Mouse (Mus musculus): ENCODE data around the gene Fundc2. TPM values are rescaled to one million over a fixed set of nuclear protein-coding genes. Genes with fewer than 3 reads are reported as not detected.

The Fundc2 gene
- 27.4 and 29.8 TPM in 2 replicates for polyA plus RNA-seq (2016; fragmentation: Nextera tagmentation; extraction: Ambion mirVana)

GRCm38 (mm10) chrX:75382195-75382771, at the start of gene Fundc2, which contains the start of gene F8:
TSS of gene Fundc2 (plus strand) at chrX:75382399.
TSS of gene F8 (minus strand) at chrX:75382615.
- no peaks in the 10 kb centered on the region for H3K36me3 ChIP-seq
- DNase-seq (ENCODE audit: low spot score), result peak; percentile 85
- no peaks in the 10 kb centered on the region for H3K9me3 ChIP-seq
- no peaks in the 10 kb centered on the region for H3K27me3 ChIP-seq (ENCODE audit: insufficient read depth, poor library complexity, severe bottlenecking)
- peak within 1 kb of the TSS; percentile 56 for H3K4me3 ChIP-seq
- 11% methylated on average over 25 of the region's 25 CpGs for WGBS
- no peaks in the 10 kb centered on the region for H3K4me1 ChIP-seq (replicated peaks)
- H3K27ac ChIP-seq, result peak within 1 kb of the TSS; percentile 87

- Histone ChIP-seq H3K4me3 (no peak overlapping the region), H3K9me3 (no peaks in the 10 kb centered on the region), H3K4me1 (replicated peaks) (no peaks in the 10 kb centered on the region), H3K36me3 (no peaks in the 10 kb centered on the region), H3K27me3 (ENCODE audit: insufficient read depth, poor library complexity, severe bottlenecking) (no peaks in the 10 kb centered on the region), H3K27ac (no peak overlapping the region)
- no peak for DNase-seq (ENCODE audit: low spot score)
Observed at GRCm38 (mm10) chrX:75370197-75370596, 12.0 kb upstream of the Fundc2 start.

- DNase-seq (ENCODE audit: low spot score), result no peak
- Histone ChIP-seq H3K27me3 (ENCODE audit: insufficient read depth, poor library complexity, severe bottlenecking) (no peaks in the 10 kb centered on the region), H3K36me3 (no peaks in the 10 kb centered on the region), H3K9me3 (no peaks in the 10 kb centered on the region), H3K4me1 (replicated peaks) (no peaks in the 10 kb centered on the region), H3K4me3 (no peak overlapping the region), H3K27ac (no peak overlapping the region)
- 90% methylated on average over 2 of the region's 2 CpGs for WGBS
Observed at GRCm38 (mm10) chrX:75372666-75373425, 9.4 kb upstream of the Fundc2 start.

GRCm38 (mm10) chrX:75376815-75377214, 5.4 kb upstream of the Fundc2 start:
- Histone ChIP-seq H3K36me3 (no peaks in the 10 kb centered on the region), H3K4me1 (replicated peaks) (no peaks in the 10 kb centered on the region), H3K9me3 (no peaks in the 10 kb centered on the region), H3K4me3 (no peak overlapping the region), H3K27me3 (ENCODE audit: insufficient read depth, poor library complexity, severe bottlenecking) (no peaks in the 10 kb centered on the region), H3K27ac (no peak overlapping the region)
- no peak for DNase-seq (ENCODE audit: low spot score)

- Histone ChIP-seq H3K9me3 (no peaks in the 10 kb centered on the region), H3K36me3 (no peaks in the 10 kb centered on the region), H3K4me3 (no peak overlapping the region), H3K27ac (no peak overlapping the region), H3K4me1 (replicated peaks) (no peaks in the 10 kb centered on the region), H3K27me3 (ENCODE audit: insufficient read depth, poor library complexity, severe bottlenecking) (no peaks in the 10 kb centered on the region)
- no peak for DNase-seq (ENCODE audit: low spot score)
- WGBS, result 88% methylated on average over 1 of the region's 1 CpGs
Observed at GRCm38 (mm10) chrX:75381176-75381575, 1.0 kb upstream of the Fundc2 start.

GRCm38 (mm10) chrX:75381699-75382098, 500 bp upstream of the Fundc2 start:
- DNase-seq (ENCODE audit: low spot score), result no peak
- Histone ChIP-seq H3K9me3 (no peaks in the 10 kb centered on the region), H3K27me3 (ENCODE audit: insufficient read depth, poor library complexity, severe bottlenecking) (no peaks in the 10 kb centered on the region), H3K4me1 (replicated peaks) (no peaks in the 10 kb centered on the region), H3K4me3 (peak overlapping the region; percentile 56), H3K27ac (peak overlapping the region; percentile 87), H3K36me3 (no peaks in the 10 kb centered on the region)
- 77% methylated on average over 5 of the region's 5 CpGs for WGBS

GRCm38 (mm10) chrX:75399471-75399870, 17.3 kb downstream of the Fundc2 start:
- Histone ChIP-seq H3K9me3 (no peaks in the 10 kb centered on the region), H3K36me3 (peaks cover 12% of the 10 kb centered on the region; the same call in 1 of the 2 replicates), H3K4me3 (no peak overlapping the region), H3K27ac (no peak overlapping the region), H3K4me1 (replicated peaks) (no peaks in the 10 kb centered on the region), H3K27me3 (ENCODE audit: insufficient read depth, poor library complexity, severe bottlenecking) (no peaks in the 10 kb centered on the region)
- WGBS, result 90% methylated on average over 1 of the region's 1 CpGs
- no peak for DNase-seq (ENCODE audit: low spot score)

GRCm38 (mm10) chrX:75402668-75403067, 20.5 kb downstream of the Fundc2 start:
- no peaks in the 10 kb centered on the region for H3K27me3 ChIP-seq (ENCODE audit: insufficient read depth, poor library complexity, severe bottlenecking)
- H3K36me3 ChIP-seq, result peaks cover 11% of the 10 kb centered on the region; the same call in 1 of the 2 replicates
- WGBS, result 86% methylated on average over 2 of the region's 2 CpGs
- DNase-seq (ENCODE audit: low spot score), result no peak
- no peaks in the 10 kb centered on the region for H3K4me1 ChIP-seq (replicated peaks)
- H3K4me3 ChIP-seq, result no peak overlapping the region
- no peaks in the 10 kb centered on the region for H3K9me3 ChIP-seq
- H3K27ac ChIP-seq, result no peak overlapping the region

- peaks cover 11% of the 10 kb centered on the region; the same call in 1 of the 2 replicates for H3K36me3 ChIP-seq
- no peak overlapping the region for H3K27ac ChIP-seq
- no peak overlapping the region for H3K4me3 ChIP-seq
- no peaks in the 10 kb centered on the region for H3K27me3 ChIP-seq (ENCODE audit: insufficient read depth, poor library complexity, severe bottlenecking)
- H3K9me3 ChIP-seq, result no peaks in the 10 kb centered on the region
- H3K4me1 ChIP-seq (replicated peaks), result no peaks in the 10 kb centered on the region
- DNase-seq (ENCODE audit: low spot score), result no peak
Observed at GRCm38 (mm10) chrX:75403350-75403749, 21.2 kb downstream of the Fundc2 start.

- Histone ChIP-seq H3K27me3 (ENCODE audit: insufficient read depth, poor library complexity, severe bottlenecking) (no peaks in the 10 kb centered on the region), H3K4me1 (replicated peaks) (no peaks in the 10 kb centered on the region), H3K9me3 (no peaks in the 10 kb centered on the region), H3K36me3 (no peaks in the 10 kb centered on the region), H3K4me3 (no peak overlapping the region), H3K27ac (no peak overlapping the region)
- no peak for DNase-seq (ENCODE audit: low spot score)
- WGBS, result 92% methylated on average over 1 of the region's 1 CpGs
Observed at GRCm38 (mm10) chrX:75409711-75410110, 27.5 kb downstream of the Fundc2 start.

- Histone ChIP-seq H3K9me3 (no peaks in the 10 kb centered on the region), H3K27ac (peak within 1 kb of the TSS; percentile 90), H3K4me3 (peak within 1 kb of the TSS; percentile 60), H3K36me3 (peaks cover 7% of the 10 kb centered on the region; the same call in 1 of the 2 replicates), H3K27me3 (ENCODE audit: insufficient read depth, poor library complexity, severe bottlenecking) (no peaks in the 10 kb centered on the region), H3K4me1 (replicated peaks) (0 out of 2 replicates have a peak, but pooled peaks cover 4% of the 10 kb centered on the region)
- 13% methylated on average over 52 of the region's 52 CpGs for WGBS
- DNase-seq (ENCODE audit: low spot score), result peak; percentile 88
Observed at GRCm38 (mm10) chrX:75415936-75416785, 34.0 kb downstream of the Fundc2 start, which contains the start of the genes Cmc4, Mtcp1 and Brcc3. TSS of gene Cmc4 (minus strand) at chrX:75416584. TSS of gene Mtcp1 (minus strand) at chrX:75416588. TSS of gene Brcc3 (plus strand) at chrX:75416628.
